11 mouse cellular contexts compared by ENCODE assay signal in genomic region chr14:78203726-78204565, GRCm38 (mm10).
DNase-seq lines count a peak whose midpoint lies in the region; ATAC-seq lines count a peak whose summit lies in the region.
"Had no signal": no experiment of that assay in that cellular context is flagged by ENCODE, and none has a peak within 500 bp of the region (broad histone marks: within the 10 kb centered on the region; RNA-seq: fewer than 3 reads in every experiment).

No protein-coding gene starts in this region.

- H3K27ac ChIP-seq in hindbrain, embryonic 12.5 days, result no peak overlapping the region
- H3K27ac ChIP-seq in liver, embryonic 11.5 days (ENCODE audit: low read depth, low read length), result no peak overlapping the region
- H3K27ac ChIP-seq: embryonic facial prominence, embryonic 13.5 days had no signal

- intact Hi-C loops in left cerebral cortex, postnatal 4 days (cut with DNase I), result no loop called here

- ATAC-seq in hindbrain, embryonic 12.5 days (ENCODE audit: low FRiP score), result peak; percentile 58; the same call in 1 of the 2 replicates
- no peak for ATAC-seq in liver, embryonic 11.5 days (replicated peaks; ENCODE audit: low FRiP score)

- no peak overlapping the region for H3K4me3 ChIP-seq in hindbrain, embryonic 12.5 days
- no peak overlapping the region for H3K4me3 ChIP-seq in liver, embryonic 11.5 days (ENCODE audit: low read depth, low read length)
- H3K4me3 ChIP-seq: embryonic facial prominence, embryonic 13.5 days had no signal

- no peaks in the 10 kb centered on the region for H3K36me3 ChIP-seq in hindbrain, embryonic 12.5 days
- no peaks in the 10 kb centered on the region for H3K36me3 ChIP-seq in liver, embryonic 11.5 days (ENCODE audit: control insufficient read depth, insufficient read depth, low read length)
- H3K36me3 ChIP-seq: embryonic facial prominence, embryonic 13.5 days had no signal

- 80% methylated on average over 15 of the region's 15 CpGs for WGBS in hindbrain, embryonic 12.5 days
- 81% methylated on average over 15 of the region's 15 CpGs for WGBS in liver, embryonic 11.5 days

- no peaks in the 10 kb centered on the region for H3K4me1 ChIP-seq in hindbrain, embryonic 12.5 days
- H3K4me1 ChIP-seq in liver, embryonic 11.5 days (replicated peaks; ENCODE audit: control insufficient read depth, insufficient read depth, low read length), result no peaks in the 10 kb centered on the region
- H3K4me1 ChIP-seq: embryonic facial prominence, embryonic 13.5 days had no signal

- H3K9me3 ChIP-seq in hindbrain, embryonic 12.5 days (replicated peaks), result no peaks in the 10 kb centered on the region
- no peaks in the 10 kb centered on the region for H3K9me3 ChIP-seq in liver, embryonic 11.5 days (ENCODE audit: control insufficient read depth, low read length)
- H3K9me3 ChIP-seq: embryonic facial prominence, embryonic 13.5 days had no signal

- no peak overlapping the region for H3K9ac ChIP-seq in hindbrain, embryonic 12.5 days
- H3K9ac ChIP-seq in liver, embryonic 11.5 days (ENCODE audit: low read depth, low read length), result no peak overlapping the region
- H3K9ac ChIP-seq: embryonic facial prominence, embryonic 13.5 days; lung, embryonic 14.5 days had no signal

- peak overlapping the region; percentile 30 for H3K4me2 ChIP-seq in hindbrain, embryonic 12.5 days (replicated peaks)
- no peak overlapping the region for H3K4me2 ChIP-seq in liver, embryonic 11.5 days
- H3K4me2 ChIP-seq: embryonic facial prominence, embryonic 13.5 days; lung, embryonic 14.5 days had no signal

- no peaks in the 10 kb centered on the region for H3K27me3 ChIP-seq in hindbrain, embryonic 12.5 days
- H3K27me3 ChIP-seq in liver, embryonic 11.5 days (replicated peaks; ENCODE audit: control insufficient read depth, insufficient read depth, low read length), result no peaks in the 10 kb centered on the region
- H3K27me3 ChIP-seq: embryonic facial prominence, embryonic 13.5 days had no signal

- DNase-seq in testis, postnatal 10 days (ENCODE audit: low spot score), result peak; percentile 30
- no peak for DNase-seq in testis, postnatal 14 days (ENCODE audit: low spot score)
- DNase-seq in left cerebral cortex, postnatal 4 days, result peak; percentile 47
- peak; percentile 59 for DNase-seq in telencephalon, adult 2 months (ENCODE audit: low read depth, low spot score)
- DNase-seq in liver, embryonic 11.5 days (ENCODE audit: low spot score), result no peak
- no peak for DNase-seq in c-Kit-positive CD71-positive TER-119-positive erythroid progenitor cells, embryonic 14.5 days (ENCODE audit: low spot score)
- DNase-seq in lung, postnatal 4 days, result no peak
- DNase-seq: heart, postnatal 4 days; lung, embryonic 14.5 days had no signal

Comparison
In these comparisons a context has a peak if more than half of its experiments do, and no peak if none do; other contexts are left out.
1. DNase-seq: peak in testis, postnatal 10 days (single experiment), left cerebral cortex, postnatal 4 days (single experiment) and telencephalon, adult 2 months (single experiment); none in testis, postnatal 14 days (single experiment), liver, embryonic 11.5 days (single experiment), c-Kit-positive CD71-positive TER-119-positive erythroid progenitor cells, embryonic 14.5 days (single experiment) and lung, postnatal 4 days (0 of 2).